Mouse (Mus musculus) spleen, postnatal 10 days (tissue): ENCODE data around the gene Vwa2.

Source experiments
- DNase-seq, 2 experiments: peaks; one replicate each; pipeline ENCODE4 v3.0.0; 2021 to 2022; ENCODE audit warnings: low spot score in 2 of 2

The Vwa2 gene

GRCm38 (mm10) chr19:56873816-56874600 lies at the start of gene Vwa2:
Vwa2 (plus strand) TSS chr19:56874249.
- DNase-seq: peak in 1 of 2 experiments; percentile 17

GRCm38 (mm10) chr19:56826047-56826631 lies 47.9 kb upstream of the Vwa2 start, which contains the start of gene Tdrd1:
Tdrd1 (plus strand) TSS chr19:56826209.
- no peak for DNase-seq

- no peak for DNase-seq
Observed at GRCm38 (mm10) chr19:56828305-56828704, 45.7 kb upstream of the Vwa2 start.

- no peak for DNase-seq
Observed at GRCm38 (mm10) chr19:56829267-56829666, 44.8 kb upstream of the Vwa2 start.

GRCm38 (mm10) chr19:56830163-56830562 lies 43.9 kb upstream of the Vwa2 start:
- no peak for DNase-seq

- no peak for DNase-seq
Observed at GRCm38 (mm10) chr19:56835340-56835739, 38.7 kb upstream of the Vwa2 start.

GRCm38 (mm10) chr19:56838942-56839706 lies 34.9 kb upstream of the Vwa2 start:
- DNase-seq: no peak

- DNase-seq: no peak
Observed at GRCm38 (mm10) chr19:56842974-56843373, 31.1 kb upstream of the Vwa2 start.

- no peak for DNase-seq
Observed at GRCm38 (mm10) chr19:56852590-56852989, 21.5 kb upstream of the Vwa2 start.

- DNase-seq: no peak
Observed at GRCm38 (mm10) chr19:56856455-56856854, 17.6 kb upstream of the Vwa2 start.

- DNase-seq: no peak
Observed at GRCm38 (mm10) chr19:56867701-56868100, 6.3 kb upstream of the Vwa2 start.

- no peak for DNase-seq
Observed at GRCm38 (mm10) chr19:56874601-56875315, 709 bp downstream of the Vwa2 start.

GRCm38 (mm10) chr19:56877364-56877763 lies 3.3 kb downstream of the Vwa2 start:
- no peak for DNase-seq

GRCm38 (mm10) chr19:56887879-56888278 lies 13.8 kb downstream of the Vwa2 start:
- DNase-seq: no peak

- no peak for DNase-seq
Observed at GRCm38 (mm10) chr19:56888654-56889053, 14.6 kb downstream of the Vwa2 start.

GRCm38 (mm10) chr19:56891438-56891837 lies 17.4 kb downstream of the Vwa2 start:
- DNase-seq: no peak

- DNase-seq: no peak
Observed at GRCm38 (mm10) chr19:56892586-56892985, 18.5 kb downstream of the Vwa2 start.

GRCm38 (mm10) chr19:56893326-56893725 lies 19.3 kb downstream of the Vwa2 start:
- DNase-seq: no peak

- no peak for DNase-seq
Observed at GRCm38 (mm10) chr19:56897654-56898053, 23.6 kb downstream of the Vwa2 start.

GRCm38 (mm10) chr19:56904095-56904494 lies 30.0 kb downstream of the Vwa2 start:
- no peak for DNase-seq

GRCm38 (mm10) chr19:56905395-56905794 lies 31.3 kb downstream of the Vwa2 start:
- DNase-seq: no peak

- no peak for DNase-seq
Observed at GRCm38 (mm10) chr19:56907850-56908249, 33.8 kb downstream of the Vwa2 start.
